23 mouse cellular contexts compared by ENCODE assay signal in genomic region chr10:57465768-57466167, GRCm38 (mm10). TPM values are rescaled to one million over a fixed set of nuclear protein-coding genes. Genes with fewer than 3 reads are reported as not detected.
DNase-seq lines count a peak whose midpoint lies in the region; ATAC-seq and TF ChIP-seq lines count a peak whose summit lies in the region.
"Had no signal": no experiment of that assay in that cellular context is flagged by ENCODE, and none has a peak within 500 bp of the region (broad histone marks: within the 10 kb centered on the region; RNA-seq: fewer than 3 reads in every experiment).

No protein-coding gene starts in this region.

- H3K4me2 ChIP-seq in forebrain, embryonic 16.5 days (ENCODE audit: low read length): no peak overlapping the region
- H3K4me2 ChIP-seq: embryonic facial prominence, embryonic 12.5 days; embryonic facial prominence, embryonic 15.5 days; forebrain, embryonic 12.5 days; forebrain, embryonic 15.5 days; heart, embryonic 11.5 days; hindbrain, embryonic 12.5 days; hindbrain, embryonic 15.5 days had no signal

- H3K36me3 ChIP-seq in G1E (replicated peaks): no peaks in the 10 kb centered on the region
- H3K36me3 ChIP-seq in forebrain, embryonic 16.5 days (ENCODE audit: control insufficient read depth, insufficient read depth): no peaks in the 10 kb centered on the region
- H3K36me3 ChIP-seq: embryonic facial prominence, embryonic 12.5 days; embryonic facial prominence, embryonic 15.5 days; forebrain, embryonic 12.5 days; forebrain, embryonic 15.5 days; hindbrain, embryonic 12.5 days; hindbrain, embryonic 15.5 days had no signal

- no peaks in the 10 kb centered on the region for H3K4me1 ChIP-seq in G1E (ENCODE audit: insufficient read depth, low read depth, low read length)
- H3K4me1 ChIP-seq in forebrain, embryonic 16.5 days (replicated peaks; ENCODE audit: control insufficient read depth, insufficient read depth, low read length): no peaks in the 10 kb centered on the region
- H3K4me1 ChIP-seq: embryonic facial prominence, embryonic 12.5 days; embryonic facial prominence, embryonic 15.5 days; forebrain, embryonic 12.5 days; forebrain, embryonic 15.5 days; hindbrain, embryonic 12.5 days; hindbrain, embryonic 15.5 days had no signal

- H3K27ac ChIP-seq in forebrain, embryonic 16.5 days (ENCODE audit: low read length): no peak overlapping the region
- H3K27ac ChIP-seq: embryonic facial prominence, embryonic 12.5 days; embryonic facial prominence, embryonic 15.5 days; forebrain, embryonic 12.5 days; forebrain, embryonic 15.5 days; gastrocnemius, adult 2 months; heart, adult 2 months; hindbrain, embryonic 12.5 days; hindbrain, embryonic 15.5 days had no signal

- DNase-seq in 3T3-L1 (ENCODE audit: low read depth, low spot score) (peak; percentile 31), G1E (ENCODE audit: low spot score) (no peak)
- no peak for DNase-seq in retina, postnatal 1 day
- DNase-seq in frontal cortex, adult 2 months (ENCODE audit: extremely low spot score in 1 of 2, low spot score in 1 of 2): no peak
- DNase-seq: adrenal gland, adult 8-10 months; adrenal gland, postnatal 25 days; cerebellum, adult 18-20 months; cerebellum, adult 9-10 months; cerebellum, postnatal 14 days; gastrocnemius, adult 2 months; gastrocnemius, postnatal 14 days; heart, adult 2 months had no signal

- no peaks in the 10 kb centered on the region for H3K27me3 ChIP-seq in G1E (ENCODE audit: insufficient read depth, low read length)
- H3K27me3 ChIP-seq in forebrain, embryonic 16.5 days (replicated peaks; ENCODE audit: control insufficient read depth, insufficient read depth, low read length): no peaks in the 10 kb centered on the region
- H3K27me3 ChIP-seq: embryonic facial prominence, embryonic 12.5 days; embryonic facial prominence, embryonic 15.5 days; forebrain, embryonic 12.5 days; forebrain, embryonic 15.5 days; hindbrain, embryonic 12.5 days; hindbrain, embryonic 15.5 days had no signal

- no peak overlapping the region for H3K9ac ChIP-seq in forebrain, embryonic 16.5 days (replicated peaks; ENCODE audit: low read depth, low read length)
- H3K9ac ChIP-seq: embryonic facial prominence, embryonic 12.5 days; embryonic facial prominence, embryonic 15.5 days; forebrain, embryonic 12.5 days; forebrain, embryonic 15.5 days; hindbrain, embryonic 12.5 days; hindbrain, embryonic 15.5 days had no signal

- peak; percentile 28; the same call in 1 of the 2 replicates for ATAC-seq in G1E (ENCODE audit: extremely low read depth, insufficient number of reproducible peaks, low FRiP score, poor library complexity, severe bottlenecking)
- peak; percentile 70 for ATAC-seq in megakaryocyte, adult 5-6 weeks (ENCODE audit: poor library complexity, severe bottlenecking)
- ATAC-seq in monocyte, adult 5-6 weeks (replicated peaks; ENCODE audit: insufficient number of reproducible peaks, low FRiP score, low TSS enrichment, poor library complexity, severe bottlenecking): 0 out of 2 replicates have a peak, but pooled peaks have one; percentile 22
- no peak for ATAC-seq in forebrain, embryonic 16.5 days
- ATAC-seq: forebrain, embryonic 15.5 days; intestine, postnatal 0 days had no signal

- no peak for TF ChIP-seq CTCF in G1E (IDR thresholded peaks at IDR 0.05; ENCODE audit: low read depth, low read length)

- H3K4me3 ChIP-seq in G1E (ENCODE audit: low read depth, low read length): no peak overlapping the region
- no peak overlapping the region for H3K4me3 ChIP-seq in forebrain, embryonic 16.5 days (replicated peaks; ENCODE audit: low read length)
- H3K4me3 ChIP-seq: embryonic facial prominence, embryonic 12.5 days; embryonic facial prominence, embryonic 15.5 days; forebrain, embryonic 12.5 days; forebrain, embryonic 15.5 days; gastrocnemius, adult 2 months; heart, adult 2 months; hindbrain, embryonic 12.5 days; hindbrain, embryonic 15.5 days had no signal

- H3K9me3 ChIP-seq in G1E (replicated peaks): no peaks in the 10 kb centered on the region
- H3K9me3 ChIP-seq in forebrain, embryonic 16.5 days (ENCODE audit: control insufficient read depth, low read length): no peaks in the 10 kb centered on the region
- H3K9me3 ChIP-seq: embryonic facial prominence, embryonic 12.5 days; embryonic facial prominence, embryonic 15.5 days; forebrain, embryonic 12.5 days; forebrain, embryonic 15.5 days; hindbrain, embryonic 12.5 days; hindbrain, embryonic 15.5 days had no signal

RNA-seq across cellular contexts. Expression of gene Hsf2, which starts 20.4 kb away (rescaled TPM):
- total RNA-seq in G1E (2014; fragmentation: Nextera tagmentation): 15.2 TPM in 2 replicates
- total RNA-seq in G1E (2017): 13.6 and 15.7 TPM in 2 replicates
- 0.33 and 0.61 TPM in 2 replicates for polyA plus RNA-seq in G1E (2012)
- total RNA-seq in megakaryocyte, adult 5-6 weeks (2015): 23.1 and 25.7 TPM in 2 replicates
- total RNA-seq in megakaryocyte, adult 5-6 weeks (2017): 36.6 and 41.8 TPM in 2 replicates
- total RNA-seq in monocyte, adult 5-6 weeks (2017): 39.7 to 42.5 TPM (median 39.8 TPM) in 3 replicates
- 24.9 and 25.6 TPM in 2 replicates for polyA plus RNA-seq in frontal cortex, adult 2 months (2012; rRNA removed)
- polyA plus RNA-seq in forebrain, embryonic 16.5 days (2015; fragmentation: Nextera tagmentation; extraction: Ambion mirVana): 67.1 and 70.5 TPM in 2 replicates
